ENCODE assay signal across 8 mouse cellular contexts in the genomic region with DNA sequence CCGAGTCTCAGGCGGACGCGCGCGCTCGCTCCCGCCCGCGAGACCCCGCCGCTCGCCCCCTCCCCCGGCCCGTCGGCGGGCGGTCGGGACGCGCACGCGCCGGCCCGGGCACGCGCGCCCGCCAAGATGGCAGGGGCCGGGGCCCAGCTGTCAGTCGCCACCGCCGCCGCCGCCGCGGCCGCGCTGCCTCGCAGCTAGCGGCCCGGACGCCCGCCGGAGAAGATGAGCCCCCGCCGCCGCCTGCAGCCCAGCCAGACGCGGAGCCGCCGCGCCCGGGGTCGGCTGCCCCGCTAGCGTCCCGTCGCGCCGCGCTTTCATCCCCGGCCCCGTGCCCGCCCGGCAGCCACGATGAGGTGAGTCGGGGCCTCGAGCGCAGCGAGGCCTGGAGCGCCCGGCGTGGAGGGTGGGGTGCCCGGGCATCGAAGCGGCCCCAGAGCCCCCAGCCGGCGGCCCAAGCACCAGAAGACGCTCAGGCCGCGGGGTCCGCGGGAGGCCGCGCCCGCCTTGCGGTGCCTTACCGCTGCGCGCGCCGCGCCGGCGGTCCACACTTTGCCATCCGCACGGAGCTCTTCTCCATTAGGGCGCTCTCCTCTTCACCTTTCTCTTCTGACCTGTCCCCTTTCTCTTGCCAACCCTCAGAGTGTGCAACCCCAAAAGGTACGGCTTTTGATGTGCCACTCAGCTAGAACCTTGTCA. TPM values are rescaled to one million over a fixed set of nuclear protein-coding genes. Genes with fewer than 3 reads are reported as not detected.
DNase-seq lines count a peak whose midpoint lies in the region; ATAC-seq and TF ChIP-seq lines count a peak whose summit lies in the region.

No protein-coding gene starts in this region.

- peak; percentile 50 to 61 for DNase-seq in layer of hippocampus, postnatal 36 days
- no peak for DNase-seq in layer of hippocampus, adult 11-12 months (ENCODE audit: low spot score)
- DNase-seq in T-cell, adult 2 months (ENCODE audit: low spot score) = peak; percentile 24
- no peak for DNase-seq in embryonic facial prominence, embryonic 10.5 days (ENCODE audit: low spot score)
- peak; percentile 63 for DNase-seq in hindbrain, embryonic 10.5 days (ENCODE audit: low spot score)
- DNase-seq in liver, postnatal 0 days = peak; percentile 21

- H3K9ac ChIP-seq in liver, postnatal 0 days (replicated peaks) = peak overlapping the region; percentile 53

- TF ChIP-seq POLR2A in testis, adult 2 months (IDR thresholded peaks at IDR 0.05; ENCODE audit: control insufficient read depth, low read depth, low read length) = no peak; the same call in 1 of the 2 replicates

- peak overlapping the region; percentile 97 for H3K4me3 ChIP-seq in embryonic facial prominence, embryonic 10.5 days
- peak overlapping the region; percentile 97 for H3K4me3 ChIP-seq in hindbrain, embryonic 10.5 days
- peak overlapping the region; percentile 64 for H3K4me3 ChIP-seq in liver, postnatal 0 days (ENCODE audit: low read depth, low read length)
- H3K4me3 ChIP-seq in testis, adult 2 months (ENCODE audit: control insufficient read depth, low read depth, low read length) = peak overlapping the region; percentile 95

- H3K4me2 ChIP-seq in liver, postnatal 0 days (ENCODE audit: low read depth, low read length) = peak overlapping the region; percentile 86

- H3K27ac ChIP-seq in embryonic facial prominence, embryonic 10.5 days (replicated peaks) = peak overlapping the region; percentile 95
- peak overlapping the region; percentile 98 for H3K27ac ChIP-seq in hindbrain, embryonic 10.5 days
- H3K27ac ChIP-seq in liver, postnatal 0 days (ENCODE audit: low read depth) = no peak overlapping the region
- peak overlapping the region; percentile 75 for H3K27ac ChIP-seq in testis, adult 2 months (ENCODE audit: control insufficient read depth, insufficient read depth, low read depth, low read length)

- no peaks in the 10 kb centered on the region for H3K9me3 ChIP-seq in embryonic facial prominence, embryonic 10.5 days
- no peaks in the 10 kb centered on the region for H3K9me3 ChIP-seq in hindbrain, embryonic 10.5 days
- H3K9me3 ChIP-seq in liver, postnatal 0 days (ENCODE audit: low read length) = no peaks in the 10 kb centered on the region

- no peaks in the 10 kb centered on the region for H3K27me3 ChIP-seq in embryonic facial prominence, embryonic 10.5 days (replicated peaks; ENCODE audit: low read depth, poor library complexity, severe bottlenecking)
- no peaks in the 10 kb centered on the region; the same call in 1 of the 2 replicates for H3K27me3 ChIP-seq in hindbrain, embryonic 10.5 days (ENCODE audit: insufficient read depth, poor library complexity, severe bottlenecking)
- H3K27me3 ChIP-seq in liver, postnatal 0 days (ENCODE audit: insufficient read depth, low read length) = peaks cover 34% of the 10 kb centered on the region
- H3K27me3 ChIP-seq in testis, adult 2 months (ENCODE audit: control insufficient read depth, insufficient read depth, low read length) = no peaks in the 10 kb centered on the region

- peaks cover 53% of the 10 kb centered on the region for H3K4me1 ChIP-seq in embryonic facial prominence, embryonic 10.5 days
- peaks cover 65% of the 10 kb centered on the region for H3K4me1 ChIP-seq in hindbrain, embryonic 10.5 days (replicated peaks)
- peaks cover 4% of the 10 kb centered on the region; the same call in 1 of the 2 replicates for H3K4me1 ChIP-seq in liver, postnatal 0 days (ENCODE audit: insufficient read depth)
- peaks cover 8% of the 10 kb centered on the region for H3K4me1 ChIP-seq in testis, adult 2 months (ENCODE audit: control insufficient read depth, insufficient read depth, low read length)

- ATAC-seq in liver, postnatal 0 days = peak; percentile 67; the same call in 1 of the 2 replicates
- ATAC-seq in monocyte, adult 5-6 weeks (replicated peaks; ENCODE audit: insufficient number of reproducible peaks, low FRiP score, low TSS enrichment, poor library complexity, severe bottlenecking) = no peak

- under 1% methylated on average over 100 of the region's 100 CpGs for WGBS in embryonic facial prominence, embryonic 10.5 days
- 1% methylated on average over 100 of the region's 100 CpGs for WGBS in hindbrain, embryonic 10.5 days
- 2% methylated on average over 42 of the region's 100 CpGs for WGBS in liver, postnatal 0 days (ENCODE audit: insufficient replicate concordance)

- no peak for TF ChIP-seq EP300 in liver, postnatal 0 days (IDR thresholded peaks at IDR 0.05; ENCODE audit: low read depth)

- TF ChIP-seq CTCF in liver, postnatal 0 days (IDR thresholded peaks at IDR 0.05; ENCODE audit: low read depth) = no peak
- TF ChIP-seq CTCF in testis, adult 2 months (IDR thresholded peaks at IDR 0.05; ENCODE audit: control insufficient read depth, insufficient read depth, insufficient replicate concordance, low read depth, low read length) = no peak

- no peaks in the 10 kb centered on the region for H3K36me3 ChIP-seq in embryonic facial prominence, embryonic 10.5 days (replicated peaks)
- no peaks in the 10 kb centered on the region for H3K36me3 ChIP-seq in hindbrain, embryonic 10.5 days
- no peaks in the 10 kb centered on the region for H3K36me3 ChIP-seq in liver, postnatal 0 days (replicated peaks; ENCODE audit: insufficient read depth, low read length)
- no peaks in the 10 kb centered on the region for H3K36me3 ChIP-seq in testis, adult 2 months (ENCODE audit: control insufficient read depth, insufficient read depth, low read length)

RNA-seq across cellular contexts. Expression of gene Evl, which starts 0.5 kb away (rescaled TPM):
- 100 to 1,000 TPM; 191 TPM for total RNA-seq in layer of hippocampus, postnatal 36 days (2021)
- polyA plus RNA-seq in embryonic facial prominence, embryonic 10.5 days (2016; fragmentation: Nextera tagmentation; extraction: Ambion mirVana) = 58.3 and 60.2 TPM in 2 replicates
- polyA plus RNA-seq in hindbrain, embryonic 10.5 days (2016; fragmentation: Nextera tagmentation; extraction: Ambion mirVana) = 59.1 and 75.2 TPM in 2 replicates
- polyA plus RNA-seq in liver, postnatal 0 days (2015; fragmentation: Nextera tagmentation; extraction: Ambion mirVana) = 14.3 and 16.5 TPM in 2 replicates
- polyA plus RNA-seq in testis, adult 2 months (2012; rRNA removed) = 31.3 and 36.4 TPM in 2 replicates
- 395 to 558 TPM (median 422 TPM) in 3 replicates for total RNA-seq in monocyte, adult 5-6 weeks (2017)

Comparison
In these comparisons a context has a peak if more than half of its experiments do, and no peak if none do; other contexts are left out.
1. DNase-seq: peak in layer of hippocampus, postnatal 36 days (2 of 2), T-cell, adult 2 months (single experiment), hindbrain, embryonic 10.5 days (single experiment) and liver, postnatal 0 days (single experiment); none in layer of hippocampus, adult 11-12 months (single experiment) and embryonic facial prominence, embryonic 10.5 days (single experiment).
2. Peak in every context shown above with its lines, with median percentiles within 50 percentile points of each other: H3K4me3 ChIP-seq.